Comparison of ENCODE assay signal across 7 mouse cellular contexts in the genomic region with DNA sequence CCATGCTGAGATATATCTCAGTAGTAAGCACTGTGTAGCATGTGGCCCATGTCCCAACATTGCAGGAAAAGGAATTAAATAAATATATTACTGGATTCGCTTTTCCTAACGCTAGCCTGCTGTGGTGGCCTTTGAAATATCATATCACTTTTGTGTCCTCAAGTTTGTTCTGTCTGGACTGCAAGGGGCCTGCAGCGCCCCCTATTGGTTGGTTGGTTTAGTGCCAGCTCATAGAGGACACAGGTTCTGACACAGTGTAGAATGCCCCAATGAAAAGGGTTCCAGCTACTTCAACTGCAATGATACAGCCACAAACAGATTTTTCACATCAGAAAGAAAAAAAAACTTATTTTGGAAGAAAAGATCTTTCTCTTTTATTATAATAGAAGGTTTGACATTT. TPM values are rescaled to one million over a fixed set of nuclear protein-coding genes. Genes with fewer than 3 reads are reported as not detected.
DNase-seq lines count a peak whose midpoint lies in the region; ATAC-seq and TF ChIP-seq lines count a peak whose summit lies in the region.

No protein-coding gene starts in this region.

- H3K36me3 ChIP-seq in embryonic facial prominence, embryonic 10.5 days (replicated peaks): no peaks in the 10 kb centered on the region
- H3K36me3 ChIP-seq in spleen, adult 2 months (ENCODE audit: control insufficient read depth, insufficient read depth, low read length): no peaks in the 10 kb centered on the region
- no peaks in the 10 kb centered on the region for H3K36me3 ChIP-seq in forebrain, embryonic 15.5 days

- 53% methylated on average over 3 of the region's 3 CpGs for WGBS in embryonic facial prominence, embryonic 10.5 days
- 65% methylated on average over 3 of the region's 3 CpGs for WGBS in spleen, adult 2 months
- 54% methylated on average over 3 of the region's 3 CpGs for WGBS in forebrain, embryonic 15.5 days

- peaks cover 12% of the 10 kb centered on the region for H3K27me3 ChIP-seq in embryonic facial prominence, embryonic 10.5 days (replicated peaks; ENCODE audit: low read depth, poor library complexity, severe bottlenecking)
- no peaks in the 10 kb centered on the region; the same call in 1 of the 2 replicates for H3K27me3 ChIP-seq in spleen, adult 2 months (ENCODE audit: control insufficient read depth, insufficient read depth, low read length)
- no peaks in the 10 kb centered on the region for H3K27me3 ChIP-seq in forebrain, embryonic 15.5 days

- TF ChIP-seq CTCF in left cerebral cortex, adult 2 months (IDR thresholded peaks at IDR 0.05): peak; percentile 50
- peak; percentile 31; the same call in 1 of the 2 replicates for TF ChIP-seq CTCF in spleen, adult 2 months (IDR thresholded peaks at IDR 0.05; ENCODE audit: extremely low read depth, insufficient read depth, insufficient read length, insufficient replicate concordance)

- intact Hi-C loops in left cerebral cortex, adult 2 months (cut with DNase I): loop anchor here (2.0 to 10.0 kb wide), 3 partner anchors 851 to 1301 kb away; no protein-coding TSS in a partner anchor
- intact Hi-C loops in left cerebral cortex, postnatal 25 days (cut with DNase I): loop anchor here (10.0 kb wide), 2 partner anchors 851 to 1301 kb away; no protein-coding TSS in a partner anchor

- H3K4me1 ChIP-seq in embryonic facial prominence, embryonic 10.5 days: peaks cover 19% of the 10 kb centered on the region
- no peaks in the 10 kb centered on the region for H3K4me1 ChIP-seq in spleen, adult 2 months (ENCODE audit: control insufficient read depth, insufficient read depth, insufficient read length)
- no peaks in the 10 kb centered on the region for H3K4me1 ChIP-seq in forebrain, embryonic 15.5 days

- no peak overlapping the region for H3K4me3 ChIP-seq in left cerebral cortex, adult 2 months
- no peak overlapping the region for H3K4me3 ChIP-seq in embryonic facial prominence, embryonic 10.5 days
- H3K4me3 ChIP-seq in spleen, adult 2 months (ENCODE audit: extremely low read depth, insufficient read depth, insufficient read length): no peak overlapping the region
- H3K4me3 ChIP-seq in forebrain, embryonic 15.5 days: no peak overlapping the region

- H3K27ac ChIP-seq in left cerebral cortex, adult 2 months: no peak overlapping the region
- H3K27ac ChIP-seq in embryonic facial prominence, embryonic 10.5 days (replicated peaks): no peak overlapping the region
- no peak overlapping the region for H3K27ac ChIP-seq in spleen, adult 2 months (ENCODE audit: insufficient read depth, low read length)
- no peak overlapping the region for H3K27ac ChIP-seq in forebrain, embryonic 15.5 days (replicated peaks)

- TF ChIP-seq POLR2A in spleen, adult 2 months (IDR thresholded peaks at IDR 0.05; ENCODE audit: low read depth, low read length): no peak

- H3K9ac ChIP-seq in forebrain, embryonic 15.5 days (replicated peaks): no peak overlapping the region

- H3K4me2 ChIP-seq in forebrain, embryonic 15.5 days (replicated peaks): no peak overlapping the region

- no peak for ATAC-seq in forebrain, embryonic 15.5 days (replicated peaks)

- H3K9me3 ChIP-seq in embryonic facial prominence, embryonic 10.5 days: no peaks in the 10 kb centered on the region
- no peaks in the 10 kb centered on the region for H3K9me3 ChIP-seq in forebrain, embryonic 15.5 days

- no peak for DNase-seq in left cerebral cortex, adult 2 months (ENCODE audit: extremely low spot score in 1 of 2, low spot score in 2 of 2)
- DNase-seq in left cerebral cortex, postnatal 25 days (ENCODE audit: low spot score in 2 of 2): no peak
- DNase-seq in NIH3T3 (ENCODE audit: low read depth): peak; percentile 40
- DNase-seq in embryonic facial prominence, embryonic 10.5 days (ENCODE audit: low spot score): peak; percentile 45
- DNase-seq in spleen, adult 2 months (ENCODE audit: low read depth in 1 of 2, low spot score in 2 of 2): no peak
- DNase-seq in gastrocnemius, adult 18-20 months (ENCODE audit: low spot score): no peak

RNA-seq across cellular contexts. Expression of a gene that starts 34.6 kb away (rescaled TPM):
- total RNA-seq in left cerebral cortex, adult 2 months (2021): 1 to 10 TPM; 1.1 to 1.2 TPM
- total RNA-seq in left cerebral cortex, postnatal 25 days (2021): 1 to 10 TPM; 1.1 to 1.9 TPM
- 41.3 and 43.1 TPM in 2 replicates for polyA plus RNA-seq in embryonic facial prominence, embryonic 10.5 days (2016; fragmentation: Nextera tagmentation; extraction: Ambion mirVana)
- 1.9 and 2.5 TPM in 2 replicates for polyA plus RNA-seq in spleen, adult 2 months (2012; rRNA removed)
- polyA plus RNA-seq in forebrain, embryonic 15.5 days (2015; fragmentation: Nextera tagmentation; extraction: Ambion mirVana): 16.8 and 18.8 TPM in 2 replicates
- not detected for total RNA-seq in gastrocnemius, adult 18-20 months (2021)

Comparison
In these comparisons a context has a peak if more than half of its experiments do, and no peak if none do; other contexts are left out.
1. DNase-seq: peak in NIH3T3 (single experiment) and embryonic facial prominence, embryonic 10.5 days (single experiment); none in left cerebral cortex, adult 2 months (0 of 2), left cerebral cortex, postnatal 25 days (0 of 2), spleen, adult 2 months (0 of 2) and gastrocnemius, adult 18-20 months (single experiment).